Mouse (Mus musculus) myocyte (in vitro differentiated cells): ENCODE data around the gene Dnaaf3.

Experiments
- E2F4 ChIP-seq: IDR thresholded peaks from one replicate; pipeline ENCODE4 v1.6.1; 2011; ENCODE audit warnings: mild to moderate bottlenecking, control low read depth, moderate library complexity; ENCODE audit not compliant: insufficient read depth
- MAX ChIP-seq: IDR thresholded peaks from one replicate; pipeline ENCODE4 v1.6.1; 2011; ENCODE audit warnings: low read depth, mild to moderate bottlenecking, control low read depth
- POLR2A ChIP-seq: IDR thresholded peaks from one replicate; pipeline ENCODE4 v1.6.1; 2011; ENCODE audit warnings: low read depth, mild to moderate bottlenecking, control low read depth, moderate library complexity; ENCODE audit not compliant: insufficient read length
- POLR2AphosphoS2 ChIP-seq: IDR thresholded peaks from one replicate; pipeline ENCODE4 v1.6.1; 2011; ENCODE audit warnings: low read depth, control low read depth; ENCODE audit not compliant: insufficient read length
- SRF ChIP-seq: IDR thresholded peaks from one replicate; pipeline ENCODE4 v1.6.1; 2011; ENCODE audit warnings: low read depth; ENCODE audit not compliant: control insufficient read depth, insufficient read length

GRCm38 (mm10) chr7:4479674-4480073, 52.6 kb downstream of the Dnaaf3 start:
- TF ChIP-seq SRF, result no peak
- no peak for TF ChIP-seq MAX
- TF ChIP-seq POLR2A, result no peak
- TF ChIP-seq POLR2AphosphoS2, result no peak
- TF ChIP-seq E2F4, result no peak
